Mouse (Mus musculus) stomach, postnatal 0 days (tissue): ENCODE measurements at regions not wholly inside any gene's neighbourhood (a gene's known extent, or its start where the extent isn't known, plus 50 kb on each side); places are given as distances from the start of the nearest gene placed in this dataset.

Experiments
- CTCF ChIP-seq: IDR thresholded peaks from 2 replicates; pipeline ENCODE4 v1.5.1; 2016; ENCODE audit warnings: antibody characterized with exemption, low read depth, mild to moderate bottlenecking, moderate library complexity
- EP300 ChIP-seq: optimal IDR thresholded peaks from 2 replicates; pipeline ENCODE3; 2016; ENCODE audit warnings: antibody characterized with exemption

DNA sequence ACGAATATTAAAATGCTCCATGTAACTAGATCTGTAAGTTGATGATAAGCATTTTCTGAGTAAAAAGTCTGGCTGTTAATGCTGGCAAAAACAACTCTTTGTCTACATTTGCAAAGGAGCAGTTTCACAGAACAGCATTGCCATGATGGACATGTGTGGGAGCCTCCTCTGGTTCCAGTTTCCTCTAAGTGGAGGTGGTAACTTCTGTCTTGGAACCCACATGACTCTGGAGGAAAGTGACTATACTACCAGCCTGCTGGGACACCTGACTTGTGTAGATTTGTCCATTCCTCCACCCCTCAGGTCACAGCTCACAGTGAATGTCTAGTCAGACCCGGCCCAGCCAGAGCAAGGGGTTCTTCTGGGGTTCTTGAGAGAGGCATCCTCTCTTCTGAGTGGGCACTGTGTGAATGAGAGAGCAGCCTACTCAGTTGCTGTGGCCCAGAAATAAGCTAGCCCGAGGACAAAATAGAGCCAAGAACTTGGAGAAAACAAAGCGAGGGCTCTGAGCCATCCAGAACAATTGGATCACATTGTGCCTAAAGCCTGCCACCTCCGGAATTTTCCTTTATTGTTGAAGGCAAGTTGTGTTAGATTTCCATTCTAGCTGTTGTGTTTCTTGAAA, 97.9 kb upstream of the Wscd1 start:
- TF ChIP-seq CTCF (no peak), EP300 (no peak)
